Mouse (Mus musculus): Measurements from ENCODE around the gene Tmtc1. TPM values are rescaled to one million over a fixed set of nuclear protein-coding genes. Genes with fewer than 3 reads are reported as not detected.

The Tmtc1 gene
- polyA plus RNA-seq (2015; fragmentation: Nextera tagmentation; extraction: Ambion mirVana): 0.81 and 0.88 TPM in 2 replicates

DNA sequence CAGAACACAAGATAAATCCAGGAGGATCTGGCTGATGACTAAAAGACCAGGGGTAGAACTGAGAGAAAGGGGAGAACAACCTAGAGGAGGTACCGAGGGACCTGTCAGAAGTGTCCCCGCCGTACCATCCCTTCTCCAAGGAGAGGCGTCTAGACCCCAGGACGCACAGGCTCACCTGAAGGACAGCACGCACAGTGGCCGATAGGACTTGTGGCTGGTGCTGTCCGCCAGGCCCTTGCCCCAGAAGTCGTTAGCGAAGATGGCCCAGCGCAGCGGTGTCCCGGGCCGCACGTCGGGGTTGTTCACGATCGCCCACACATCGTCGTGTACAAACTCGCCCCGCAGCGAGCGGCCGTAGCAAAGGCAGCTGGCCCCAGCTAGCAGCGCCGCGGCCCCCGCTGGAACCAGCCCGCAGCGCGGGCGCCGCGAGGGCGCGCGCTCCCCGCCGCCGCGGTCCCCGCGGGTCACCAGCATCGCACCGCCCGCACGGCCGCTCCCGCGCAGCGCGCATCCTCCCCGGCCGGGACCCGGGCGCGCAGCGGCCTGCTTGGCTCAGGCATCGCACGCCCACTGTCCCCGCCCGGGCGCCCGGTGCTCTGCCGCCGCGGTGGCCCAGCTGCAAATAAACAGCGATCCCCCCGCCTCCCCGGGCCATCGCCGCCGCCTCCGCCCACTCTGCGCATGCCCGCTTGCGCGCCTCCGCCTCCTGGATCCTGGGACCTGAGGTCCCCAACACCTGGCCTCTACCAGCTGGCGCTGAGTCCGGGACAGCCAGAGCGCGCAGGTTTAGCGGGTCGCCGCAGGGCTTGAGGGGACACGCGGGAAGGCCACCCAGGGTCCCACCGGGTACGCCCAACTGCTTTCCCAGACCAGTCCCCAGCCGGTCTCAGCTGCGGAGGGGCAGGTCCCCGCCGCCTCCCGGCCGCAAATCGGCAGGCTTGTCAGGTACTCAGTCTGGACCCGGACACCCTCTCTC, at the start of gene Tmtc1:
Gene Tmtc1 (minus strand): TSS at position 664 of the 976 bp plus-strand sequence.
- H3K4me3 ChIP-seq (ENCODE audit: low read depth, low read length): peak within 1 kb of the TSS; percentile 75

DNA sequence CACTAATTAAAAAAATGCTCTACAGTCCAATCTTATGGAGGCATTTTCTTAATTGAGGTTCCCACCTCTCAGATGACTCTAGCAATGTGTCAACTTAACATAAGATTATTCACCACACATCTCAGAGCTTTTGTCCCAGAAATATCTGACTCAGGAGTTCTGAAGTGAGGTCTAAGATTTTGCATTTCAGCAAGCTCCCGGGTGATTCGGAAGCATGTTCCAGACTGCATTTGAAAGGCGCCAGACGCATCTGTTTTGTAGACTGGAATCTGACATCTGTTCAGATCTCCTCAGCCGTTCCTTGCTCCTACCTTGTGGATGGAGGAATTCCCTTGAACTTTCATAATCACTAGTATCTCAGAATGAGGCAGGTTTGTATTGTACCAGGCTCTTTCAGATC, 47.7 kb upstream of the Tmtc1 start:
- Histone ChIP-seq H3K9ac (ENCODE audit: low read depth, low read length) (no peak overlapping the region), H3K27me3 (replicated peaks; ENCODE audit: control insufficient read depth, insufficient read depth, low read length) (no peaks in the 10 kb centered on the region), H3K4me3 (ENCODE audit: low read depth, low read length) (no peak overlapping the region), H3K27ac (ENCODE audit: low read depth, low read length) (no peak overlapping the region), H3K4me2 (replicated peaks; ENCODE audit: low read depth) (no peak overlapping the region), H3K4me1 (replicated peaks; ENCODE audit: control insufficient read depth, insufficient read depth, low read length) (no peaks in the 10 kb centered on the region), H3K9me3 (ENCODE audit: control insufficient read depth) (no peaks in the 10 kb centered on the region), H3K36me3 (ENCODE audit: control insufficient read depth, insufficient read depth) (no peaks in the 10 kb centered on the region)
- no peak for TF ChIP-seq CTCF (IDR thresholded peaks at IDR 0.05; ENCODE audit: low read depth)
- WGBS: 87% methylated on average over 5 of the region's 5 CpGs
- no peak for ATAC-seq

More for the DNA sequence above, at the start of gene Tmtc1:
- under 1% methylated on average over 97 of the region's 99 CpGs for WGBS
- H3K27ac ChIP-seq (ENCODE audit: low read depth, low read length): no peak within 1 kb of the TSS
- no peak; the same call in 1 of the 2 replicates for TF ChIP-seq CTCF (IDR thresholded peaks at IDR 0.05; ENCODE audit: low read depth)
- peak within 1 kb of the TSS; percentile 99 for H3K4me2 ChIP-seq (replicated peaks; ENCODE audit: low read depth)
- no peaks in the 10 kb centered on the region for H3K9me3 ChIP-seq (ENCODE audit: control insufficient read depth)
- peak; percentile 60 for ATAC-seq
- peak within 1 kb of the TSS; percentile 51 for H3K9ac ChIP-seq (ENCODE audit: low read depth, low read length)
- 0 out of 2 replicates have a peak, but pooled peaks cover 4% of the 10 kb centered on the region for H3K4me1 ChIP-seq (replicated peaks; ENCODE audit: control insufficient read depth, insufficient read depth, low read length)
- no peaks in the 10 kb centered on the region for H3K36me3 ChIP-seq (ENCODE audit: control insufficient read depth, insufficient read depth)
- H3K27me3 ChIP-seq (replicated peaks; ENCODE audit: control insufficient read depth, insufficient read depth, low read length): peaks cover 42% of the 10 kb centered on the region

DNA sequence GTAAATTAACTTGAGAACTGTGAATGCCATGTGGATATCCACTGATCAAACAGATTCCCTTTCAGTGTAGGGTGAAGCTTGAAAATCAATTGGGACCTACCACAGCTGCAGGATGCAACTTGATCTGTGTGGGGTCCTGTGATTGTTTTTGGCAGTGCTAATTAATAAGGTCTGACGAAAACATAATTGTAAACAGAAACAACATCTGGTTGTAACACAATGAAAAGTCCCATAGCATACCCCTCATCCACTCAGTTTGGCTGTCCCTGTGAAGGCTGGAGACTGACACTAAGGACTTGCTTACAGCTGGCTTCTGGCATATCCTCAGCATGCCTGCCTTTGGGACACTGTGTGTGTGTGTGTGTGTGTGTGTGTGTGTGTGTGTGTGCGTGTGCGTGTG, 42.6 kb upstream of the Tmtc1 start:
- no peaks in the 10 kb centered on the region for H3K9me3 ChIP-seq (ENCODE audit: control insufficient read depth)
- 76% methylated on average over 3 of the region's 3 CpGs for WGBS
- no peaks in the 10 kb centered on the region for H3K27me3 ChIP-seq (replicated peaks; ENCODE audit: control insufficient read depth, insufficient read depth, low read length)
- H3K36me3 ChIP-seq (ENCODE audit: control insufficient read depth, insufficient read depth): no peaks in the 10 kb centered on the region
- no peak for ATAC-seq
- no peak for TF ChIP-seq CTCF (IDR thresholded peaks at IDR 0.05; ENCODE audit: low read depth)
- H3K4me1 ChIP-seq (replicated peaks; ENCODE audit: control insufficient read depth, insufficient read depth, low read length): no peaks in the 10 kb centered on the region
- H3K9ac ChIP-seq (ENCODE audit: low read depth, low read length): no peak overlapping the region
- no peak overlapping the region for H3K4me2 ChIP-seq (replicated peaks; ENCODE audit: low read depth)
- H3K4me3 ChIP-seq (ENCODE audit: low read depth, low read length): no peak overlapping the region
- no peak overlapping the region for H3K27ac ChIP-seq (ENCODE audit: low read depth, low read length)

DNA sequence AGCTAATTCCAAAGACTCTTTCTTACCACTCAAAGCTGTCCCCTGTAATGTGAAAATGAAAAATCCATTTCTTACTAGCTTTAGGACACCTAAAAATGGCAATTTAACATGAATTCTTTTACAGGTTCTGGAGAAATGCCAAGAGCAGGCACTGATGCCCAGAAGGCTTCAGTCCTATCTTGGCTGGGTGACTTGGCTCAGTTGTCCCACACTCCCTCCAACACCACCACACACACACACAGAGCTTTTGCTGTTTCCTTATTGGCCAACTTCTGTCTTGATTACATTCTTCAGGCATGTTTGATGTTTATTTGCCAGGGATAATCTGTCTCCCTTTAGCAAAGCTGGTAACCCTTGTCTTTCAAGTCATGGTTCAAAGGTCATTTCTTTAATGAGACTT, 37.7 kb upstream of the Tmtc1 start:
- Histone ChIP-seq H3K36me3 (ENCODE audit: control insufficient read depth, insufficient read depth) (no peaks in the 10 kb centered on the region), H3K9ac (ENCODE audit: low read depth, low read length) (no peak overlapping the region), H3K4me2 (replicated peaks; ENCODE audit: low read depth) (no peak overlapping the region), H3K27ac (ENCODE audit: low read depth, low read length) (no peak overlapping the region), H3K27me3 (replicated peaks; ENCODE audit: control insufficient read depth, insufficient read depth, low read length) (no peaks in the 10 kb centered on the region), H3K9me3 (ENCODE audit: control insufficient read depth) (no peaks in the 10 kb centered on the region), H3K4me3 (ENCODE audit: low read depth, low read length) (no peak overlapping the region), H3K4me1 (replicated peaks; ENCODE audit: control insufficient read depth, insufficient read depth, low read length) (no peaks in the 10 kb centered on the region)
- no peak for TF ChIP-seq CTCF (IDR thresholded peaks at IDR 0.05; ENCODE audit: low read depth)
- no peak for ATAC-seq

DNA sequence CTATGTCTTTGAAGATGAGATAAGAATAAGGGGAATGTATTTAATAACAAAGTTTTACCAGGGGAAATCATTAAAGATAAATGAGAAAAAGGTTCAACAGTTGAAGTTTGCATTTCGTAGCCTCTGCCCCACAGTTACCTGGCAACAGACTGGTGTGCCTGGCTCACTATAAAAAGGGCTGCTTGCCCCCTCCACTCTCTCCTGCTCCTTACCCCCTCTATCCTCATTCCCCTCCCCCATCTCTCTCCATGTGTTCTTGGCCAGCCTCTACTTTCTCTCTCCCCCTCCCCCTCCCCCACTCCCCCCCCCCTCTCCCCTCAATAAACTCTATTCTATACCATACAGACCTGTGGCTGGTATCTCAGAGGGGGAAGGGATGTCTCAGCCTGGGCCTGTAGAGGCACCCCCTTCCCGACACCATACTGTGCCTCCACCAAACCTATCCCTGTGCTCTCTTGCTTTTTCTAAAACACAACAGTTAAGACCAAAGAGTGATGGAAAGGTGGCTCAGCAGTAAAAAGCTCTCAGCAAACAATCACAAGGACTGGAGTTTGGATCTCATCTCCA, 35.6 kb upstream of the Tmtc1 start:
- ATAC-seq: no peak
- Histone ChIP-seq H3K9ac (ENCODE audit: low read depth, low read length) (no peak overlapping the region), H3K27ac (ENCODE audit: low read depth, low read length) (no peak overlapping the region), H3K27me3 (replicated peaks; ENCODE audit: control insufficient read depth, insufficient read depth, low read length) (no peaks in the 10 kb centered on the region), H3K4me1 (replicated peaks; ENCODE audit: control insufficient read depth, insufficient read depth, low read length) (no peaks in the 10 kb centered on the region), H3K4me2 (replicated peaks; ENCODE audit: low read depth) (no peak overlapping the region), H3K36me3 (ENCODE audit: control insufficient read depth, insufficient read depth) (no peaks in the 10 kb centered on the region), H3K4me3 (ENCODE audit: low read depth, low read length) (no peak overlapping the region), H3K9me3 (ENCODE audit: control insufficient read depth) (no peaks in the 10 kb centered on the region)
- TF ChIP-seq CTCF (IDR thresholded peaks at IDR 0.05; ENCODE audit: low read depth): no peak
- 52% methylated on average over 2 of the region's 2 CpGs for WGBS

DNA sequence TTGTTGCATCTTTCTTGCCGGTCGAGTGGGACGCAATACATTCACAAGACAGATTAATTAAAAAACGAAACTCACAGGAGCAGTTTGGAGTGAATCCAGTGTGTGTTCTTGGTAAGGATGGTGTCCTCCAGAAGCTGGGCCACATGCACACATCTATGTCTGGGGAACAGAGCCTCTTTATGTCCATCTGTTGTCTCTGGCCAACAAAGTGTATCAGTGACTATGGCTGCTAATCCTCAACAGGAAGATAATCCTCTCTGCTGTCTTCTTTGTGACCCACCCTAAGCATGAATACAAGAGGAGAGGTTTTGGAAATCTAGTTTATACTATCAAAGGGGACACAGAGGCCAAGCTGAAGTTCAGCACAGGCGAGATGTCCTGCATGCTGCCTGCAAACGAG, 34.2 kb upstream of the Tmtc1 start:
- Histone ChIP-seq H3K9me3 (ENCODE audit: control insufficient read depth) (no peaks in the 10 kb centered on the region), H3K27ac (ENCODE audit: low read depth, low read length) (no peak overlapping the region), H3K27me3 (replicated peaks; ENCODE audit: control insufficient read depth, insufficient read depth, low read length) (no peaks in the 10 kb centered on the region), H3K9ac (ENCODE audit: low read depth, low read length) (no peak overlapping the region), H3K4me1 (replicated peaks; ENCODE audit: control insufficient read depth, insufficient read depth, low read length) (no peaks in the 10 kb centered on the region), H3K36me3 (ENCODE audit: control insufficient read depth, insufficient read depth) (no peaks in the 10 kb centered on the region), H3K4me3 (ENCODE audit: low read depth, low read length) (no peak overlapping the region), H3K4me2 (replicated peaks; ENCODE audit: low read depth) (no peak overlapping the region)
- no peak for TF ChIP-seq CTCF (IDR thresholded peaks at IDR 0.05; ENCODE audit: low read depth)
- ATAC-seq: no peak
- 69% methylated on average over 6 of the region's 6 CpGs for WGBS

Measured in intestine, postnatal 0 days (tissue).